Mouse (Mus musculus) right cerebral cortex, postnatal 36 days (tissue): ENCODE results near the gene Nek6.
A peak's percentile ranks its signal among the peaks of the same experiment; 100 is the strongest.

Experiments used
- DNase-seq, 2 experiments: peaks; one replicate each; pipeline ENCODE4 v3.0.0; 2022; ENCODE audit warnings: low spot score in 2 of 2, mixed read lengths in 1 of 2

Nek6 gene

DNA sequence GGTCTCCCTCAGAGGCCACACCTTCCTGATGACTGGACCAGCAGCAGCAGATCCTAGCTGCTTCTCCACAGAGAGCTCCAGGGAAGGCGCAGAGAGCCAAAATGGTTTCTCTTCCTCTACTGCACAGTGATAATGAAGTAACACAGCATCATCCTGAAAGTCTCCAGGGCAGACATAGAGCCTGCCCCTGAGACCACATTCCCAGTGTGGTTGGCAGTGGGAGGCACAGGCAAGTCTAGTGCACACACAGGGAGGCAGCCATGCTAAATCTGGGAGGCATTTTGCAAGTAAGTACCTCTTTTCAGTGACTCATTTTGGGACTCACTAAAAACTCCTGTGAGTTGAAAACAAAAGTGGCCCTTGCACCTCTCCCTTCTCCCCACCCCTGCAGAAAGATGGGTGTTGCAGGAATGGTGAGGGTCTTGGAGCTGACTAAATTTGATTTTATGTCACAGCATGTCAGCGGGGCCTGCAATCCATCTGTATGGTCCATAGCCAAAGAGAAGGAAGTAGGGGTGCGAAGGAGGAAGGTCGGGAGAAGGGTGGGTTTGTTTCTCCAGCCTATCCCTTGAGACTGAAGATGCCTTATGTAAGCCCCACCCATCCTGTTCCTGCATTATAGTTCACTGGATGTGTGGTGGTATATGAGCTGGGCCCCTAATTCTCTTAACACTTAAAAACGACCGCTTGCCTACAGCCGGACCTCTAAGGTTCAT is 2.3 kb upstream of the Nek6 start:
- DNase-seq = no peak

DNA sequence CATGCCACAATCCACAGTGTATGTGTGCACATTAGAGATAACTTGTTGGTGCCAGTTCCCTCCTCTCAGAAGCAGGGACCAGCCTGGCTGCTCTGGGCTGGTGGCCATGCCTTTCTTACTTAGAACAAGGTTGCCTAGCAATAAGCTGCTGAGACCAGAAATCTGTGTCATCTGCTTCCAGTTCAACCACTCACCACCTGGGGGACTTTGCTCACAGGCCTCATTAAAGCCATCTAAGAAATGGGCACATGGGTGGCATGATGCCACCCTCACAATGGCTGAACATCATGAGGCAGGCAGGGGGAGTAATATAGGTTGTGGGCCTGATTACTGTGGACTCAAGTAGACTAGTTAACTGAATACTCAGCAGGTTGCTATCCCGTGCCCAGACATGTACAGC is 1.3 kb upstream of the Nek6 start:
- peak; percentile 52 to 61 for DNase-seq

DNA sequence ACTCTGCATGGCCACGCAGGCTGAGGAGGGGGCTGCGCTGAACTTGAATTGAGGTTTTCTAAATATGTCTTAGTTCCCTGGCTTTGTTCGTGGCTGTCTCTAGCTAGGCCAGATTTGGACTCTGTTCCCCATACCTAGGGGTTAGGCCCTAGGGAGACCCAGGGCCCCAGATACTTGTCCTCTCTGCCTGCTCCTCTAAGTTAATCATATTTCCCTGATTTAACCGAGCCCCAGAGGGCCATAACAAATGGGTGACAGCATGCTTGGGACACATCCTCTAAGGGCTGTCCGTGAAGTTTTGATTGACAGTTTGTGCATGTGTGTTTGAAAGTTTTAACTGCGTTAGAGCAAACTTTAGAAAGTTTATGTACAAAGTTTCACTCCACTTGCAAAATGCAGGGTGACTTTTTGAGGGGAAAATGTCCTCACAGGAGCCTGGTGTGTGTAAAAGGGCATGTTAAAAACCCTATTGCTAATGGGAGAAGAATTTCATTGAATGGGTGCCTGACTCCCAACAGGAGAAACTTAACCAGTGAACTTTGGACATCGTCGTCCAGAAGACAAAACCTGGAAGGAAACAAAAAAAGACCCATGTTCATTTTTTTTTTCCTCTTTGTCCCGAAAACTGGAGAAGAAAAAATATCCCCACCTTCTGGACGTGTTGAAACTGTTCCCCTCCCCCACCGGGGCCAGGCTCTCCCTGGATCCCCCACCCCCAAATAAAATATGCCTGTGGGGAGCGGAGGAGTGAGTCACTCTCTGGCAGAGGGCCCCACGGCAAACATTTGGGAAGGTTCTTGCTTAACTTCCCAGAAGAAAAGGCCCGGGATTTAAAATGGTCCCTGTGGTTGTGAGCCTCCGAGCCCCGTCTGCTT is 1.1 kb downstream of the Nek6 start:
- DNase-seq = no peak

DNA sequence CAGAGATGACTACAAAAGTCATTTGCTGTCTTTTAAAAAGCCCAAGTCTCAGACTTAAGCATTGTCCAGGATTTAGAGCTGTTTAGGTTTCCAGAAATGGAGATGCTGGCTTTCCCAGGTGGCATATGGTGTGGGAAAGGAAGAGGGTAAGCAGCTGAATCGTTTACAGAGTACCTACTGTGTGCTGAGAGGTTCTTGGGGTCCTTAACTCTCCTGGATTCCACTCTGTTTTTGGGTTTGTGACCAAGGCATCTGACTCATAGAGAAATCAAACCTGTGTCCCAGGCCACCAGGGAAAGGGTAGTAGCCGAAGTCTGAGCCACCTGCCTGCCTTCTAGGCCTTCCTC is 1.7 kb downstream of the Nek6 start:
- DNase-seq = no peak

DNA sequence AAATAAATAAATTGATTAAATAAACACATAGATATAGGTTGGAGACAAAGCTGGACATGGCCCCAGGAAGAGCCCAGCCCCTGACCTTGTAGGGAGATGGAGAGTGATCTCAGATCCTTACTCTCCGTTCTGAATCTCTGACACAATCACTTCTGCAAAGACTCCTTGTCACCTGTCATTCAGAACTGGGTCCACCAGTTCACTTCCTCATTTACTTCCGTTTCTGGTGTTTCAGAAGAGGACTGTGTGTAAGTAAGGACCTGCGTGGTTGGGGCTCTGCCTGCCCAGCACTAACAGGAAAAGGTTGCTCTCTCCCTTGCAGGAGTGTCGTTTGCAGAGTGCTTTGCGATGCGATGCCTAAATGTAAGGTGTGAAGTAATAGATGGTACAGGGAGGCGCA is 3.0 kb downstream of the Nek6 start:
- no peak for DNase-seq

DNA sequence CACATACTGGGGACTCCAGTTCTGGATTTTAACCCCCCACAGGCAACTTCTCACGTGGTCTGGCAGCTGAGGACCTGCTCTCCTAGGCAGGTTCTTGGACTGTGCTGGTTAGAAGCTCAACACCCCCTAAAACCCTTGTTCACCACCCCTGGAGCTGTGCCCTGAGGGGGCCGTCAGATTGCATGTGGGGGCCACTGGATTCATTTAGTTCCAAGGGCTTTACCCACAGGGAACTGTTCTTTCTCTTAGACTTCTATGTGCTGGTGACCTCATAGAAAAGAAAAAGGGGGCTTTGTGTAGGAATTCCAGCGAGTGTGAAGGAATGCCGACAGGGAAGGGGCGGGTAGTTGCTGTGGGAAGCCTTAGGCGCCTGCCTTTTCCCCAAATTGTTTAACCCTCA is 4.0 kb downstream of the Nek6 start:
- DNase-seq = no peak

DNA sequence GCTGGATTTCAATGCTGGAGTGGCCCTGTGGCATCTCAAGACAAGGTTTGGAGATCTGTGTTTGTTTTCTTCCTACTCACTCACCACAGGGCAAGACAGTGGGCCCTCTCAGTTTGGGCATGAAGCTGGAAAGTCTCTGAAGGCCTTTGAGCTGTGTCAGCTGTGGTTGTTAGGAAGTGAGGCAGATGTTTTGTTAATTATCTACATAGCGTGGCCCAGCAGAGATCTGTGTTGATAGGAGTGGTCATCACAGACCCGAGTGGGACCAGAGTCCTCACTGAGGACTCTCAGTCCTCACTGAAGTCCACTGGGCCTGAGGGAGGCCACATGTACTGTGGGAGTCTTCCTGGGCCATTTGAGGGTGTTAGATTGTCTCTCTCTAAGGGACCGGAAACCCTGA is 5.0 kb downstream of the Nek6 start:
- DNase-seq = no peak

DNA sequence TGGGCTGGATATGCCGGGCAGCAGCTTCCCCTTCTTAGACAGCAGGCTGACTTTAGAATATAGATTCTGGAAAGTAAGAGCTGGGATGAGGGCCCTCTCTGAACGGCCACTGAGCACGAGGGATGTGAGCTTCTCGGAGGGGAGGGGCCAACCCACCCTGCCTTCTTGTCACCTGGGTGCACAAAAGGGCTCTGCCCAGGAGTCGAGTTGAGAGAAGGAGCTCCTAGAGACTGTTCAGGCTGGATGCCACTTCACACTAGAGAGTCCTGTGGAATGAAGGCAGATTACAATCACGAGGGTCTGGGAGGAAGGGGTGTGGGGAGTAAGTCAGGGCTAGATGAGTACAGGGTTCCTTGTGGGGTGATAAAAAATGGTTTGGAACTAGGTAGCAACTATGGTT is 5.6 kb downstream of the Nek6 start:
- no peak for DNase-seq

DNA sequence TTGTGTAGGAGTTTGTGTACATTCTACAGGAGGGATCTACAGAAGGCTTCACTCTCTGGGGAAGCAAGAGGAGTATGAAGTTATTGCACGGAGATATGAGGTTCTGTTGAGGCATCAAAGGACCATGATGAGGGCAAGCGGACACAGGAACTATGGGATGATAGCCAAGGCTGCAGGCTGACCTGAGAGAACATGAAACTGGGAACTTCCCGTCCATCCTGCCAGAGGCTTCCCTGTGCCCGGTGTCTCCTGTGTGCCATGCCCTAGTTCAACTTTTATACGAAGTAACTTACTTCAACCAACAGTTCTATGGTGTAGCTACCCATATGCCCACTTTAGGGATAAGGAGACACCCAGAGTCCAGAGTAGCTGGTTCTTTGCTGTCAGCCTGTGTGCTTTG is 7.3 kb downstream of the Nek6 start:
- DNase-seq = no peak

DNA sequence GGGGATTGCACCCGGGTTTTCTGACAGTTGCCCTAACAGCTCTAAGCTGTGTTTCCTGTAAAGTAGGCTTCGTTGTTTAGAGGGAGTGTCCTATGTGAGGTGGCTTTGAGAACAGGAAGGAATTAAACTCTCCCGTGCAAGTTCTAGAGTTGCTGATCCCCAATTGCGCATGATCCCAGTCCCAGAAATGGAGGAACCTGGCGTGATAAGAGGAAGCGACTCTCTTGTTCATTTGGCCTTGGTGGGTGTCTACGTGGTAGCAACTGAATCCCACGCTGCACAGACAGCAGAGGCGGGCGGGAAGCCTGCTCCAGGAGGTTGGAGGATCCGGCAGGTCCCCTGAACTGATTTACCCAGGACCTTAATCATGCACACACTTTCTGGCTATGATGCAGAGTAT is 8.5 kb downstream of the Nek6 start:
- no peak for DNase-seq

DNA sequence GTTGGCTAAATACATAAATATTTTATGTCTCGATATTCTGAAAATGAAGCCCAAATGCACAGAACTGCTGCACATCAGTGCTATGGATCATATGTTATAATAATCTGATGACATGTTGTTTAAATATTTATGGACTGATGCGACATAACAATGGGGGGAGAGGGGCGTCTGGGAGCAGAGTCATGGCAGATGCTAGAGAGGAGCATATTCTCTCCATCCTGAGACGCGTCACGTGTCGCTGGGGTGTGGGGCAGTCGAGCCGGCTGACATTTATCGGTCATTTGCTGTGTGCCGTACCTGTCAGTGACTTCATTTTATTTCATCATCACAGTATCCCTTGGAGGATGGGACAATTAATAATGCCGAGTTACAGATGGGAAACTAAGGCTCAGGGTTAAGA is 10.2 kb downstream of the Nek6 start:
- DNase-seq = no peak

DNA sequence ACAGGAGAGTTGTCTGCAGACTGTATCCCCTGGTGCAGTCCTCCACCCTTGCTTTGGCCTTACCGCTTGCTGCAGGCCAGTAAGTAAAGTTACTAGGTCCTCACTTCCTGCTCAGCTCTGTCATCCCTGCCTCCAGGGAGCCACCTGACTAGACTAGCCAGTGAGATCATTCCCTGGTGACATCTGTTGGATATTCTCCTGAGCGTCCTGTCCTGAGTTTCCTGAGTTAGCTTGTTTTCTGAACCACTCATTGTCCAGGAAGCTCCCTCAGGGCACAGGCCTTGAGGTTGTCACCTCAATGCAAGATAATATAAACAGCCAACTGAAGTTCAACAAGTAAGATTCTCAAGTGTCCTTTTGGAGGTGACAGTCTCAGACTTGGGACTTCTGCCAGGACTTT is 10.9 kb downstream of the Nek6 start:
- no peak for DNase-seq

DNA sequence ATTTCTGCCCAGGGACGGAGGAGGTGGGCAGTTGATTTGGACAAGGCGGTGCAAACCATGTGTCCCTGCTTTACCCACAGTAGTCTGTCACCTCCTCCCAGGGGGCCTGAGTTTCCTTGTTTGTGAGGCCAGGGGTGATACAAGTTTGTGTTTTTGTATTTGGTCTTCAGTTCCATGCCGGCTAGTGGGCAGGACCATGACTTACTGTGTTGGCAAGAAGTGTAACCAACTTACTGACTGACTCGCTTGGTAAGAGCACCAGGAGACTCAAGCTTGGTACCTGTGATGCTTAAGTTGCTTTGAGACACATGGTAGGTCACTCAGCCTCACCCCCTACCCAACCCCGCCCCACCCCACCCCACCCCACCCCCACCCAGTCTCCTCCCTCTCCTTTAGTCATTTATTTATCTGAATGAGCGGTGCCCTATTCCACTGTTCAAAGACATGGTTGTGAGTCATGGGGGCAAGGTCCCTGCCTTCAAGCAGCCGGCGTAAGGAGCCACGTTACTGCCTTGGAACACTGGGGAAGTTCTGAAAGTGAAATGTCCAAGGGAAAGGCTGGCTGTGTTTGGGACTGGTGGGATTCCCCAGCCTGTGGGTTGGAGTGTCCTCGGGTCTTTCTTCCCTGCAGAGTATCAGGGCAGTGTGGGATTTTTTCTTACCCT is 12.5 kb downstream of the Nek6 start:
- no peak for DNase-seq

DNA sequence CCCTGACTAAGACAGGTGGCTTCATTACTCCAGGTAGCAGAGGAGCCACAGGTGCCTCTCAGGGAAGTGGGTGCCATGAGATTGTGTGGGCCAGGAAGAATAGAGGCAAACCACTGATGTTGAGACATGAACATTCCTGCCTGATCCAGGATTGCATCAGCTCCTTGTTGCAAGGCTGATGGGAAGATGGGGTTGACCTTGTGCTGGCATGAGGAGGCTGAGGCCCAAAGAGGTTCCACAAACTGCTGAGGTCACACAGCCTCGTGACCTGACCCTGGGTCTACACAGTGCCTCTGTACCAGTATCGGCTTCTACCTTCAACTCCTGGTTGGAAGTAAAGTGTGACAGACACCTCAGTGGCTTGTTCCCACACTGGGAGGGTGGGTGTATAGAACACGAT is 13.6 kb downstream of the Nek6 start:
- DNase-seq = no peak

DNA sequence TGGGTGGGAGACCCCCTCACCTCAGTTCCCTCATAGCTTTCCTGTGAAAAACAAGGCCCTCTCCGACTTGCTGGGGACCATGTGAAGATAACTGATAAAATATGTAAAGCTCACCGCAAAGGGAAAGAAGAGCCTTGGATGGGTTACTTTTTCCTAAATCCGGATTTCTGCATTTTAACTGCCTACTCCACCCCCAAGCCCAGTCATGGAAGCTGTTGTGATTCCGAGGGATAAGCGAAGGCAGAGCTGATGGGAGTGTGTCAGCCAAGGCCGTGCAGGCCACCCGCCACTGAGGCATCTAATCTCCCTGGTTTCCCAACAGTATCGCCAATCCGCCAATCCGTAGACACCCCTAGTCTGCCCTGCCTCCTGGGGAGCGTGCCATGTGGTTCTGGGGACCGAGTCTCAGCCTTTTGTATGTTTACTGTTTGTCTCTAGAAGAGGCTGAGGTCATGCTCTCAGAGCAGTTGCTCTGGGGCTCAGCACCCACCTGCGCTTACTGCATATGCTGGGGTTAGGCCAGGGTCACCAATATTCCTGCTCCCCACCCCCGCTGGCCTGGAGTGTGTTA is 18.2 kb downstream of the Nek6 start:
- no peak for DNase-seq

DNA sequence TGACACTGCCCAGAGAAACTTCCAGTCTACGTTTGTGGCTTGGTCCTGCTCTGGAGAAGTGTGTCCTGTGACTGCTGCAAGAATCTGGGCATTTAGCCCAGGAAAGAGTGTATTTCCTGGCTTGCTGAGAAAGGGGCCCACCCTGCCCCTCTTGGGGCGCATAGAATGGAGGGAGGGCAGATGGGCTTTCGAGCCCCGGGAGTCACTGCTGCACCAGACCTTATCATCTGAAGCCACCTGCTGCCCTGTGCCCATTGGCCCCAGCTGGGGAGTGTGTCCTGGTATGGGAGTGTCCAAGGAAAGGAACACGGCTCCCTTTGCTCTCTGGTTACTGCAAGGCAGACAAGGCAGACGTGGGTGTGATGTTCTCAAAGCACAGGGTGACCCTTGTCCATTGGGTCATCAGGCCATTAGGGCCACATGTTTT is 19.5 kb downstream of the Nek6 start:
- no peak for DNase-seq

DNA sequence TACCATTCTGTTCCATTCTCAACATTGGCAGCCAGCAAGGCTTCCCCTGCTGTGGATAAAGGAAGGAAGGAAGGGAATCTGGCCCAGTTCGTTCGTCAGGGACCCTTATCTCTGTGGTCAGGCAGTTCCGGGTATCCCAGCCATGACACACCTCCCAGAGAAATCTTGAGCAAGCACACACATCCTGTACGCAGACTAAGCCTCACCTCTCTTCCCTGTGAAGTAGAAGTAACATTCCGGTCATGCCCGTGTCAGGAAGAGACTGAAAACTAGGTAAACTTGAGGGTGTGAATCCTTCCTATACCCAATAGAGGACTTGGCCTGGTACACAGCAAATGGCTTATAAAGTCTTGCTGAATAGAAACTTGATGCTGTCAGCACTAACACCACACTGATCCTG is 21.9 kb downstream of the Nek6 start:
- no peak for DNase-seq

DNA sequence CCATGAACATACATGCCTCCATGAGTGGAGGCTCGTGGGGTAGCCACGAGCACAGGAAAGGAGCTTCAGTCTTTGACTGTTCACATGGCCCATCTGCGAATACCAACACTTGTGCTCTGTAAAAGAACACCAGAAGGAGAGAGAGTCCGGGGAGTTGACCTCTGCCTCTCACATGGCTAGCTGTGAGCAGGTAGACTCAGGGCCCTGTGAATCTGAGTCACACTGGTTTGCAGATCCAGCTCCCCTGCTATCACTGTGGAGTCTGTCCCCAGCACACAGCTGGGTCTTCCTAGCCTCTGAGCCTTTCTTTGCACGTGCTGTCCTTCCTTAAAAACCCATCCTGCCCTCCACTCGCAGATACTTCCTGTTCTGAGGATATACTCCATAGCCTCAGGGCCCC is 22.3 kb downstream of the Nek6 start:
- no peak for DNase-seq

DNA sequence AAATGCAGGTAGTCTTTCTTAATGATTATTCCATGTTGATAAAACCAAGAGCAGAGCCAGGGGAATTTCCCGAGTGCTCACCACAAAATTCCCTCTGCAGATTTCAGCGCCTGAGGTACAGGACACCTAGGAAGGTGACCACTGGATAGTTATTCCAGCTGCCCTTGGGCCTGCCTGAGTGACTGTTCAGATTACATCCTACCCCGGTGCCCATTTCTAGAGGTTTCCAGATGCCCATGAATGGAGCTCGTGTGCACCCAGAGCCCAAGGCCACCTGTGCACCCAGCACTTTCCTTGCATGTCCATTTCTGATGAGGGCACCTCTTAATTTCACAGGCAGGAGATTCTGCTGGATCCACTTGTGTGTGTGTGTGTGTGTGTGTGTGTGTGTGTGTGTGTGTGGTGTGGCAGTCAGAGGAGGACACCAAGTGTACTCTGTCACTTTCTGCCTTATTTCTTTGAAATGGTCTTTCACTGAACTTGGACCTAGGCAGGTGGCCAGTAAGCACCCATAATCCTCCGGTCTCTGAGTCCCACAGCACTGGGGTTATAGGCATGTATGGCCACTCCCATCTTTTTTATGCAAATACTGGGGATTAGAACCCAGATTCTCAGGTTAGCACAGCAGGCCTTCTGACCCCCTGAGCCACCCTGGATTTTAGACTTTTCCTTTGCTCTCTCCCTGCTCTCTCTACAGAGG is 22.9 kb downstream of the Nek6 start:
- no peak for DNase-seq

DNA sequence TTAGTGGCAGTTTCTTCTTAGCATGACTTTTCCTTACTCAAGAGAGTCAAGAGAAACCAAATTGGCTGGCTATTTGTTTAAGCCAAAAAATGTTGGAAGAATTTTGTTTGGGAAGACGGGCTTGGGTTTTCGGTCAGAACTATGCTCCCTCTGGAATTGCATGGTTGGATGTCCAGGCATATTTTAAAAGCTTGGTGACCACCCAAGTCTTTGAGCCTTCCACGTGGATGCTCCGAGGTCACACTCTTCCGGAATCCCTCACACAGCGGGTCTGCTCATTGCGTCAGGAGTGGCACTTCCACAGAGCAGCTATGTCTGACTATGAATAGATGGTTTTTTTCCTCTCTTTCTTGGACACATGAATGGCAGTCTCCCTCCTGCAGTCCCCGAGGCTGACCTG is 23.6 kb downstream of the Nek6 start:
- DNase-seq = no peak

DNA sequence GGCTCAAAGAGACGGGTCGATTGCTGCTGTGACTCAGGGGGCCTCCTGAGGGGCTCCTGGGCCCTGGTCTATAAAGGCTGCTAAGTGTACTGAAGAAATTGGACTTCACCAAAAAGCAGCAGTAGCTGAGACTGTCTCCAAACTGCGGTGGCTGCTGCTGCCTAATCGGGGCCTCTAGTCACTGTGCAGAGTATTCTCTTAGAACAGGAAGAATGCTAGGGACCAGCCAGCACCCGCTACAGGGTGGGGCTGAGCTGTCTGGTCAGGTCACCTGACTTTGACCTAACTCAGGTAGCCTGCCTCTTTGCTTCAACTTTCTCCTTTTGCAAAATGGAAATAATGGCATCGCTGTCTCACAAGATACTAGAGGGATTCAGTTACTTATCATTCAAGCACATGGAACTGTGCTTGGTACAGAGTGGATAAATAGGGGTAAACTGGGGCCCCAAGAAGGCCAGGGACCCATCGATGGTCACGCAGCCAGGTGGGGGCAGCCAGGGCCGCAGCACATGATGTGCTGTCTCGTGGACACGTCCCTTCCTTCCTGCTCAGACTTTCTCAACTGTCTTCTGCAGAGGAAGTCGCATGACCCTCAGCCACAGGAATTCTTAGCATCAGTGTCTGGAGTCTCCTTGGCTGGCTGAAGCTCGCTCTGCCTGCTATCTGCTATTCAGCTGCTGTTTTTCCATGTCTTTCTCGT is 24.2 kb downstream of the Nek6 start:
- no peak for DNase-seq
